Mouse (Mus musculus) embryonic facial prominence, embryonic 10.5 days (tissue): ENCODE measurements at regions not wholly inside any gene's neighbourhood (a gene's known extent, or its start where the extent isn't known, plus 50 kb on each side); places are given as distances from the start of the nearest gene placed in this dataset.

Experiments
- DNase-seq: peaks from one replicate; pipeline ENCODE4 v3.0.0-alpha.2; 2017; ENCODE audit warnings: low spot score
- H3K27ac ChIP-seq: fragments of 300-500 bp; sonication (generic); replicated peaks from 2 replicates; pipeline ENCODE4 v1.5.1; 2016; ENCODE audit warnings: mild to moderate bottlenecking
- H3K27me3 ChIP-seq: fragments of 300-500 bp; sonication (generic); replicated peaks from 2 replicates; pipeline ENCODE4 v1.6.1; 2016; ENCODE audit warnings: low read depth, mild to moderate bottlenecking; ENCODE audit not compliant: poor library complexity, severe bottlenecking
- H3K36me3 ChIP-seq: fragments of 300-500 bp; sonication (generic); replicated peaks from 2 replicates; pipeline ENCODE4 v1.6.1; 2016; ENCODE audit warnings: mild to moderate bottlenecking, moderate library complexity
- H3K4me1 ChIP-seq: fragments of 300-500 bp; sonication (generic); 2 replicates; pipeline ENCODE4 v1.6.1; 2016
- H3K4me3 ChIP-seq: fragments of 300-500 bp; sonication (generic); 2 replicates; pipeline ENCODE4 v1.5.1; 2016; ENCODE audit warnings: mild to moderate bottlenecking, moderate library complexity
- H3K9me3 ChIP-seq: fragments of 300-500 bp; sonication (generic); 2 replicates; pipeline ENCODE4 v1.6.1; 2016; ENCODE audit warnings: mild to moderate bottlenecking
- WGBS: fragments of 180-500 bp; shearing (Covaris S2); methylation state at CpG from one replicate; pipeline ENCODE4 v1.1.7; 2016; 5-methylcytosine and 5-hydroxymethylcytosine counted together

DNA sequence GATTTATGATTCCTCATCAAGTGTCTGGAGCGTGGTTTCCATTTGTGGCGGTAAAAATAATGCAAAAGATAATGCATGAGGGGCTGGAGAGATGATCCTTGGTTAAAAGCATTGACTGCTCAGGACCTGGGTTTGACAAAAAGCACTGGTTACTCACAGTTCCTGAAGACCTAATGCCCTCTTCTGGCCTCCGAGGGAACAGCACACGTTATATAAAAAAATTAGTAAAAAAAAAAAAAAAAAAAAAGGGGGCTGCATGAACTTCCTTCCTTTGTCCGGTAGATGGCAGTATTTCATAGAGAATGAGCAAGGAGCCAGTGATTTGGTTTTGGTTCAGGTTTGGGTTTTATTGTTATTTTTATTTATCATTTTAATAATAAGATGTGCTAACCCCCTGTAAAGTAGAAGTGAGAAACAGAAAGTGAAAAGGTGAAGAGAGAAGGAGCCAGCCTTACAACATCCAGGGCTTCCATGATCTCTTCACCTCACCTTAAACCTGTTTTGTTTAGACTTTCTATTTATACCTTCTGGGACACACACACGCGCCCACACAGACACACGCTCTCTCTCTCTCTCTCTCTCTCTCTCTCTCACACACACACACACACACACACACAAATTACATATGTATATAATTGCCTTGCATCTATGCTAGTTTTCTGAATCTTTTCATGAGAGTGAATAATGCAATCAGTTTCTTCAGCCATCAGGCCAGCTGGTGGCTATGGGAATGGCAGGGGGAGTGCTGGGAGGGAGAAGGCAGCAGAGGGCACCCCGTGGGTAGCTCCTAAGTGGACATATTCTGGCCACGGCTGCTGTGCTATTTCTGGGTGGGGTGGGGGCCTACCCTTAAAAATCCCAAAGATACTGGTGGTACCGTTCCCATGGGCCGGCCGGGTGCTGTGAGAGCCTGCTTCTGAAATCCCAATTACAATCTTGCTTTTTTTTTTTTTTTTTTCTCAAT, 230.0 kb downstream of the Poteg start:
- peak; percentile 43 for DNase-seq
- Histone ChIP-seq H3K36me3 (no peaks in the 10 kb centered on the region), H3K4me1 (no peaks in the 10 kb centered on the region), H3K27me3 (no peaks in the 10 kb centered on the region), H3K27ac (no peak overlapping the region), H3K4me3 (no peak overlapping the region), H3K9me3 (no peaks in the 10 kb centered on the region)
- 40% methylated on average over 13 of the region's 13 CpGs for WGBS

GRCm38 (mm10) chr8:27679164-27679563, 231.7 kb downstream of the Poteg start:
- Histone ChIP-seq H3K4me1 (no peaks in the 10 kb centered on the region), H3K36me3 (no peaks in the 10 kb centered on the region), H3K27me3 (no peaks in the 10 kb centered on the region), H3K27ac (no peak overlapping the region), H3K4me3 (no peak overlapping the region), H3K9me3 (no peaks in the 10 kb centered on the region)
- WGBS, result 11% methylated on average over 2 of the region's 2 CpGs
- DNase-seq, result peak; percentile 53

DNA sequence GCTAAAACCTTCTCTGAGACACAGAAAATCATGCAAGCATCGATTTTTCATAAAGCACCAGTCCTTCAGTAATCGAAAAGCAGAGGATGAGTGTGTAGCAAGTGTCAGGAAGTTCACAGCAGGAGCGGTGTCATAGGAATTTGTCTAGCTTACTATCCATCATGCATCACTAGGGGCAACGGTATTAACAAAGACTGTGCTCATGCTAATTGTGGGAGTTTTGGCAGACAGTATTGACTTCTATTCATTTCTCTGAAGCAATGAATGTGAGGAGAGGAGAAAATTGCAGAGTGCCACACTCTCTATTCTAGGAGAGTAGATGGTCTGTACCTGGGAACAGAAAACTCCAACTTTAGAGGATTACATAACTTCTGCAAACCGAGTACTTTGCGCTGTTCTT, 274.5 kb downstream of the Poteg start:
- no peak for DNase-seq
- H3K27me3 ChIP-seq, result no peaks in the 10 kb centered on the region

DNA sequence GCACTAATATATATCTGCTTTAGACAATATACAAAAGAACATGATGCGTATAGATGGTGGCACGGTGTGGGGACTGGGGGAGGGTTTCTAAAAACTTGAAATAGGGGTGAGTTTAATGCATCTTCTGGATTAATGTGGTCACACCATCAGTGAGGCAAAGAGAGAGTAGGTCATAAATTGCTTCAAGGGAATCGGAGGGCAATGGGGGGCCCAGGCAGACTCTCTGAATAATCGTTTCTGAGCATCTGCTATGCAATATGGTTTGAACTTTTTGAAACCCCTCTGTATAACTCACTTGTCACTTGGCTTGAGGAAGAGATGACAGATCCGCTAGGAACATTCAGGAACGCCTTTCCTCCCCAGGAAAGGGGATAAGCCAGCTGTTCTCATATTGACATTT, 322.8 kb downstream of the Poteg start:
- Histone ChIP-seq H3K4me1 (peaks cover 6% of the 10 kb centered on the region; the same call in 1 of the 2 replicates), H3K9me3 (no peaks in the 10 kb centered on the region), H3K4me3 (no peak overlapping the region), H3K36me3 (no peaks in the 10 kb centered on the region), H3K27ac (no peak overlapping the region), H3K27me3 (no peaks in the 10 kb centered on the region)
- no peak for DNase-seq
- 83% methylated on average over 6 of the region's 6 CpGs for WGBS

More for the DNA sequence above, 274.5 kb downstream of the Poteg start:
- Histone ChIP-seq H3K4me1 (no peaks in the 10 kb centered on the region), H3K4me3 (no peak overlapping the region), H3K36me3 (no peaks in the 10 kb centered on the region), H3K27ac (no peak overlapping the region), H3K9me3 (no peaks in the 10 kb centered on the region)
- 84% methylated on average over 6 of the region's 6 CpGs for WGBS

- Histone ChIP-seq H3K4me1 (peaks cover 6% of the 10 kb centered on the region; the same call in 1 of the 2 replicates), H3K9me3 (no peaks in the 10 kb centered on the region), H3K36me3 (no peaks in the 10 kb centered on the region), H3K27ac (no peak overlapping the region), H3K27me3 (no peaks in the 10 kb centered on the region), H3K4me3 (no peak overlapping the region)
- WGBS, result 57% methylated on average over 8 of the region's 8 CpGs
- DNase-seq, result peak; percentile 14
These were observed 323.3 kb downstream of the Poteg start for GRCm38 (mm10) chr8:27770803-27771202.

GRCm38 (mm10) chr8:27771250-27771649, 323.8 kb downstream of the Poteg start:
- Histone ChIP-seq H3K27me3 (no peaks in the 10 kb centered on the region), H3K4me3 (no peak overlapping the region), H3K36me3 (no peaks in the 10 kb centered on the region), H3K4me1 (peaks cover 6% of the 10 kb centered on the region; the same call in 1 of the 2 replicates), H3K9me3 (no peaks in the 10 kb centered on the region), H3K27ac (no peak overlapping the region)
- no peak for DNase-seq

DNA sequence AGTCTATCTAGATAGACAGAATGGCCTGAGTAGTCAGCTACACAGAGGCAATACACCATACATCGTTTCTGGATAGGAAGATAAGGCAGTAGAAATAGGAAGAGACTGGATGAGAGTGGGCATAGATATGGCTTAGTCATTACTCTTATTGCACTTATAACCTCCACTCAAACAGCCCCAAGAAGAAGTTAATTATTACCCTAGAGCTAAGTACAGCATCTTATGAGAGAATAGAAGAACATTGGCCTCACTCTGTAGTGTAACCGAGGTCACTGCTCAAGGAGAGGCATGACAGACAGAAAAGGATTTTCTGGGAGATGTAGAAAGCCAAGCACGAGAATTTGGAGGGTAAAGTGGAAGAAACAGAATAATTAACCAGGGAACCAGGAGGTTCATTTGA, 331.5 kb downstream of the Poteg start:
- H3K9me3 ChIP-seq, result no peaks in the 10 kb centered on the region
- H3K4me1 ChIP-seq, result no peaks in the 10 kb centered on the region
- no peak for DNase-seq
- WGBS, result 80% methylated on average over 3 of the region's 3 CpGs
- no peaks in the 10 kb centered on the region for H3K36me3 ChIP-seq
- no peak overlapping the region for H3K4me3 ChIP-seq
- H3K27me3 ChIP-seq, result no peaks in the 10 kb centered on the region
- H3K27ac ChIP-seq, result no peak overlapping the region
